Comparison of ENCODE assay signal across 10 mouse cellular contexts in genomic region chr4:132563965-132564364, GRCm38 (mm10). TPM values are rescaled to one million over a fixed set of nuclear protein-coding genes. Genes with fewer than 3 reads are reported as not detected.
DNase-seq lines count a peak whose midpoint lies in the region; ATAC-seq and TF ChIP-seq lines count a peak whose summit lies in the region.
"Had no signal": no experiment of that assay in that cellular context is flagged by ENCODE, and none has a peak within 500 bp of the region (broad histone marks: within the 10 kb centered on the region; RNA-seq: fewer than 3 reads in every experiment).

Gene Ptafr, plus strand, starts transcription at chr4:132564067.

- DNase-seq in kidney, postnatal 14 days: peak; percentile 50
- DNase-seq in adrenal gland, postnatal 10 days: peak; percentile 45
- DNase-seq in lung, embryonic 14.5 days: peak; percentile 36
- no peak for DNase-seq in left cerebral cortex, postnatal 36 days (ENCODE audit: low spot score in 2 of 2)
- no peak for DNase-seq in neural tube, embryonic 10.5 days (ENCODE audit: extremely low spot score, low spot score)

- H3K4me3 ChIP-seq in kidney, embryonic 15.5 days (replicated peaks): no peak within 1 kb of the TSS
- H3K4me3 ChIP-seq in heart, embryonic 14.5 days (ENCODE audit: control insufficient read depth in 1 of 2, insufficient read depth in 1 of 2, low read depth in 1 of 2, low read length in 2 of 2): no peak within 1 kb of the TSS
- no peak within 1 kb of the TSS for H3K4me3 ChIP-seq in lung, embryonic 14.5 days (ENCODE audit: low read depth, low read length)
- H3K4me3 ChIP-seq: erythroblast, embryonic 14.5 days; neural tube, embryonic 13.5 days had no signal

- TF ChIP-seq CTCF in lung, embryonic 14.5 days (IDR thresholded peaks at IDR 0.05; ENCODE audit: low read depth): no peak

- intact Hi-C loops in left cerebral cortex, postnatal 36 days (cut with DNase I): no loop called here

- H3K27ac ChIP-seq in kidney, embryonic 15.5 days: no peak within 1 kb of the TSS
- H3K27ac ChIP-seq in heart, embryonic 14.5 days (replicated peaks in 1 of 2; ENCODE audit: control insufficient read depth in 1 of 2, insufficient read depth in 1 of 2, low read depth in 2 of 2, low read length in 2 of 2): no peak within 1 kb of the TSS
- no peak within 1 kb of the TSS for H3K27ac ChIP-seq in lung, embryonic 14.5 days (ENCODE audit: low read depth)
- H3K27ac ChIP-seq: neural tube, embryonic 13.5 days had no signal

- H3K36me3 ChIP-seq in kidney, embryonic 15.5 days: no peaks in the 10 kb centered on the region
- no peaks in the 10 kb centered on the region for H3K36me3 ChIP-seq in heart, embryonic 14.5 days (ENCODE audit: control insufficient read depth, insufficient read depth, low read length)
- no peaks in the 10 kb centered on the region for H3K36me3 ChIP-seq in lung, embryonic 14.5 days (ENCODE audit: insufficient read depth)
- H3K36me3 ChIP-seq: neural tube, embryonic 13.5 days had no signal

- H3K4me2 ChIP-seq in kidney, embryonic 15.5 days: no peak within 1 kb of the TSS
- no peak within 1 kb of the TSS for H3K4me2 ChIP-seq in heart, embryonic 14.5 days (ENCODE audit: low read length)
- 0 out of 2 replicates have a peak within 1 kb of the TSS, but pooled peaks have one; percentile 18 for H3K4me2 ChIP-seq in lung, embryonic 14.5 days
- H3K4me2 ChIP-seq: neural tube, embryonic 13.5 days had no signal

- H3K9ac ChIP-seq in kidney, embryonic 15.5 days: no peak within 1 kb of the TSS
- no peak within 1 kb of the TSS for H3K9ac ChIP-seq in heart, embryonic 14.5 days (ENCODE audit: low read length)
- no peak within 1 kb of the TSS for H3K9ac ChIP-seq in lung, embryonic 14.5 days
- H3K9ac ChIP-seq: neural tube, embryonic 13.5 days had no signal

- no peaks in the 10 kb centered on the region for H3K9me3 ChIP-seq in kidney, embryonic 15.5 days (replicated peaks)
- no peaks in the 10 kb centered on the region for H3K9me3 ChIP-seq in heart, embryonic 14.5 days (ENCODE audit: control insufficient read depth, low read length)
- no peaks in the 10 kb centered on the region for H3K9me3 ChIP-seq in lung, embryonic 14.5 days (ENCODE audit: low read depth, low read length)
- H3K9me3 ChIP-seq: neural tube, embryonic 13.5 days had no signal

- 32% methylated on average over 4 of the region's 4 CpGs for WGBS in kidney, embryonic 15.5 days
- WGBS in heart, embryonic 14.5 days: 29% methylated on average over 4 of the region's 4 CpGs
- WGBS in lung, embryonic 14.5 days: 19% methylated on average over 4 of the region's 4 CpGs

- peaks cover 4% of the 10 kb centered on the region; the same call in 1 of the 2 replicates for H3K4me1 ChIP-seq in kidney, embryonic 15.5 days
- peaks cover 0 to 3% of the 10 kb centered on the region in 2 experiments; a peak in 1 of 4 replicates for H3K4me1 ChIP-seq in heart, embryonic 14.5 days (ENCODE audit: control insufficient read depth in 2 of 2, insufficient read depth in 2 of 2, low read length in 2 of 2)
- H3K4me1 ChIP-seq in lung, embryonic 14.5 days (ENCODE audit: insufficient read depth): peaks cover 9% of the 10 kb centered on the region; the same call in 1 of the 2 replicates
- H3K4me1 ChIP-seq: neural tube, embryonic 13.5 days had no signal

- ATAC-seq in kidney, embryonic 15.5 days (replicated peaks; ENCODE audit: low FRiP score): no peak
- ATAC-seq in heart, embryonic 14.5 days (ENCODE audit: insufficient number of reproducible peaks, insufficient read depth, low FRiP score, low read depth): peak; percentile 32; the same call in 1 of the 2 replicates
- ATAC-seq in lung, embryonic 14.5 days (ENCODE audit: insufficient read depth): peak; percentile 68
- ATAC-seq in CD4-positive, CD25-positive, alpha-beta regulatory T cell, adult 4 months: no peak

- H3K27me3 ChIP-seq in kidney, embryonic 15.5 days: no peaks in the 10 kb centered on the region
- H3K27me3 ChIP-seq in heart, embryonic 14.5 days (ENCODE audit: control insufficient read depth, insufficient read depth, low read length): no peaks in the 10 kb centered on the region
- H3K27me3 ChIP-seq in lung, embryonic 14.5 days (ENCODE audit: insufficient read depth, low read length): no peaks in the 10 kb centered on the region
- H3K27me3 ChIP-seq: neural tube, embryonic 13.5 days had no signal

RNA-seq across cellular contexts. Expression of gene Ptafr, which starts in this region (rescaled TPM):
- 0.62 and 1.1 TPM in 2 replicates for polyA plus RNA-seq in kidney, embryonic 15.5 days (2015; fragmentation: Nextera tagmentation; extraction: Ambion mirVana)
- total RNA-seq in adrenal gland, postnatal 10 days (2021): 1 to 10 TPM; 1.9 to 2.3 TPM
- 0.66 and 0.73 TPM in 2 replicates for polyA plus RNA-seq in heart, embryonic 14.5 days (2014; fragmentation: Nextera tagmentation; extraction: Ambion mirVana)
- polyA plus RNA-seq in lung, embryonic 14.5 days (2014; fragmentation: Nextera tagmentation; extraction: Ambion mirVana): 0.83 and 1.1 TPM in 2 replicates
- polyA plus RNA-seq in CD4-positive, CD25-positive, alpha-beta regulatory T cell, adult 4 months (2017; shearing (Covaris generic)): 1 to 10 TPM; 3.8 to 4.2 TPM
- total RNA-seq in left cerebral cortex, postnatal 36 days (2021): 1 to 10 TPM; 1.1 to 1.8 TPM

Comparison
In these comparisons a context has a peak if more than half of its experiments do, and no peak if none do; other contexts are left out.
1. Peak in ATAC-seq in heart, embryonic 14.5 days; RNA of the gene not detected or under 1 TPM.
2. DNase-seq: peak in kidney, postnatal 14 days (single experiment), adrenal gland, postnatal 10 days (single experiment) and lung, embryonic 14.5 days (single experiment); none in left cerebral cortex, postnatal 36 days (0 of 2) and neural tube, embryonic 10.5 days (single experiment).